Mouse (Mus musculus) layer of hippocampus, adult 18-20 months (tissue): ENCODE results near the gene Als2cl. TPM values are rescaled to one million over a fixed set of nuclear protein-coding genes. Genes with fewer than 3 reads are reported as not detected.

Experiments used
- DNase-seq, 2 experiments: peaks; one replicate each; pipeline ENCODE4 v3.0.0; 2022; ENCODE audit warnings: low spot score in 2 of 2
- long read RNA-seq: library from polyadenylated mRNA; stranded (forward); transcript quantifications from one replicate; pipeline ENCODE4 v2.0.0, GENCODE M21; 2021
- total RNA-seq, 2 experiments: library from RNA; stranded (reverse); gene quantifications; 2 replicates each; pipeline ENCODE4 v1.2.3; 2021

Als2cl gene
- 1 to 10 TPM; 7.7 to 8.4 TPM for total RNA-seq
- long read RNA-seq, partial matches to known transcripts: 0 of 1 reads
- long read RNA-seq, other reads (novel, unspliced or antisense): 1 of 1 reads

GRCm38 (mm10) chr9:110879191-110879920 lies at the start of gene Als2cl:
Gene Als2cl, plus strand, starts transcription at chr9:110879870.
- DNase-seq: peak in 1 of 2 experiments; percentile 40

GRCm38 (mm10) chr9:110833021-110833420 lies 46.6 kb upstream of the Als2cl start:
- DNase-seq: no peak

GRCm38 (mm10) chr9:110834411-110834810 lies 45.3 kb upstream of the Als2cl start, which contains the start of gene Prss45:
Gene Prss45, plus strand, starts transcription at chr9:110834588.
- no peak for DNase-seq

- no peak for DNase-seq
Measured at GRCm38 (mm10) chr9:110834961-110835360, 44.7 kb upstream of the Als2cl start.

GRCm38 (mm10) chr9:110836112-110836511 lies 43.6 kb upstream of the Als2cl start:
- peak in 1 of 2 experiments; percentile 46 for DNase-seq

GRCm38 (mm10) chr9:110840905-110841304 lies 38.8 kb upstream of the Als2cl start:
- DNase-seq: no peak

- DNase-seq: no peak
Measured at GRCm38 (mm10) chr9:110841438-110841837, 38.2 kb upstream of the Als2cl start.

GRCm38 (mm10) chr9:110844206-110844605 lies 35.5 kb upstream of the Als2cl start, which contains the start of gene Prss46:
Gene Prss46, plus strand, starts transcription at chr9:110844506.
- no peak for DNase-seq

- no peak for DNase-seq
Measured at GRCm38 (mm10) chr9:110849162-110849561, 30.5 kb upstream of the Als2cl start.

GRCm38 (mm10) chr9:110855903-110856302 lies 23.8 kb upstream of the Als2cl start:
- DNase-seq: no peak

- DNase-seq: no peak
Measured at GRCm38 (mm10) chr9:110856920-110857319, 22.8 kb upstream of the Als2cl start.

GRCm38 (mm10) chr9:110857781-110858472 lies 21.7 kb upstream of the Als2cl start, which contains the start of gene Prss50:
Gene Prss50, plus strand, starts transcription at chr9:110857967.
- DNase-seq: no peak

GRCm38 (mm10) chr9:110858523-110858922 lies 21.1 kb upstream of the Als2cl start:
- DNase-seq: no peak

- no peak for DNase-seq
Measured at GRCm38 (mm10) chr9:110858967-110859596, 20.6 kb upstream of the Als2cl start.

- peak; percentile 50 to 79 for DNase-seq
Measured at GRCm38 (mm10) chr9:110871030-110871429, 8.6 kb upstream of the Als2cl start.

GRCm38 (mm10) chr9:110873681-110874659 lies 5.7 kb upstream of the Als2cl start:
- no peak for DNase-seq

GRCm38 (mm10) chr9:110874660-110875191 lies 4.9 kb upstream of the Als2cl start:
- DNase-seq: no peak

- DNase-seq: no peak
Measured at GRCm38 (mm10) chr9:110875288-110875695, 4.4 kb upstream of the Als2cl start.

- DNase-seq: no peak
Measured at GRCm38 (mm10) chr9:110877353-110877752, 2.3 kb upstream of the Als2cl start.

GRCm38 (mm10) chr9:110877888-110878287 lies 1.8 kb upstream of the Als2cl start:
- DNase-seq: peak in 1 of 2 experiments; percentile 40
